Mouse (Mus musculus) liver, embryonic 14.5 days (tissue): ENCODE results near the gene Irf4. TPM values are rescaled to one million over a fixed set of nuclear protein-coding genes. Genes with fewer than 3 reads are reported as not detected.

Experiments
- ATAC-seq: fragments of 200-750 bp; cut with Nextera tagmentation; 2 replicates; pipeline ENCODE4 v1.8.0; 2017; ENCODE audit warnings: moderate number of reproducible peaks, mild to moderate bottlenecking, moderate library complexity; ENCODE audit not compliant: insufficient read depth
- DNase-seq, 3 experiments: peaks; one replicate each; pipeline ENCODE4 v3.0.0-alpha.2; 2012 to 2013; ENCODE audit warnings: low read depth in 3 of 3, low spot score in 3 of 3
- H3K27ac ChIP-seq: fragments of 300-500 bp; sonication (generic); 2 replicates; pipeline ENCODE4 v1.5.1; 2014; ENCODE audit warnings: moderate library complexity, mild to moderate bottlenecking, control low read depth, inconsistent platforms
- H3K27me3 ChIP-seq: fragments of 300-500 bp; sonication (generic); 2 replicates; pipeline ENCODE4 v1.6.1; 2014; ENCODE audit warnings: mild to moderate bottlenecking, low read length, moderate library complexity; ENCODE audit not compliant: control insufficient read depth, insufficient read depth
- H3K36me3 ChIP-seq: fragments of 300-500 bp; sonication (generic); replicated peaks from 2 replicates; pipeline ENCODE4 v1.6.1; 2014; ENCODE audit warnings: low read depth; ENCODE audit not compliant: control insufficient read depth, insufficient read depth
- H3K4me1 ChIP-seq, 2 experiments: fragments of 200-500 bp in 1 of 2; fragments of 300-500 bp in 1 of 2; sonication (generic) in 1 of 2; replicated peaks; 2 replicates each; pipeline ENCODE4 v1.6.1; 2012 to 2014; ENCODE audit warnings: antibody characterized with exemption in 1 of 2, inconsistent platforms in 1 of 2, low read length in 1 of 2; ENCODE audit not compliant: control insufficient read depth in 2 of 2, insufficient read depth in 2 of 2
- H3K4me2 ChIP-seq: fragments of 300-500 bp; sonication (generic); 2 replicates; pipeline ENCODE4 v1.6.1; 2014; ENCODE audit warnings: low read depth, mild to moderate bottlenecking, control low read depth, moderate library complexity
- H3K4me3 ChIP-seq, 2 experiments: fragments of 200-500 bp in 1 of 2; fragments of 300-500 bp in 1 of 2; sonication (generic) in 1 of 2; 2 replicates each; pipeline ENCODE4 v1.5.1; 2012 to 2014; ENCODE audit warnings: low read depth in 2 of 2, low read length in 2 of 2, mild to moderate bottlenecking in 2 of 2, control low read depth in 1 of 2, inconsistent platforms in 1 of 2, moderate library complexity in 1 of 2; ENCODE audit not compliant: insufficient read depth in 1 of 2
- H3K9ac ChIP-seq: fragments of 300-500 bp; sonication (generic); replicated peaks from 2 replicates; pipeline ENCODE4 v1.6.1; 2014; ENCODE audit warnings: mild to moderate bottlenecking, control low read depth, moderate library complexity
- H3K9me3 ChIP-seq: fragments of 300-500 bp; sonication (generic); 2 replicates; pipeline ENCODE4 v1.6.1; 2016; ENCODE audit warnings: low read length, mixed read lengths; ENCODE audit not compliant: control insufficient read depth
- CTCF ChIP-seq: IDR thresholded peaks from 2 replicates; pipeline ENCODE4 v1.5.1; 2016; ENCODE audit warnings: antibody characterized with exemption, low read depth, control low read depth
- EP300 ChIP-seq: IDR thresholded peaks from 2 replicates; pipeline ENCODE4 v1.6.1; 2016; ENCODE audit warnings: antibody characterized with exemption, low read depth
- WGBS: fragments of 180-500 bp; shearing (Covaris S2); extraction: QIAGEN DNeasy Blood & Tissue Kit; methylation state at CpG from one replicate; pipeline ENCODE4 v1.1.7; 2014; ENCODE audit not compliant: insufficient replicate concordance; 5-methylcytosine and 5-hydroxymethylcytosine counted together
- polyA plus RNA-seq, 2 experiments: library from polyadenylated mRNA; depleted of rRNA in 1 of 2; stranded (reverse) in 1 of 2; unstranded in 1 of 2; fragments of >200 nt; fragmentation: Nextera tagmentation in 1 of 2; extraction: Ambion mirVana in 1 of 2; gene quantifications; 2 replicates each; pipeline versions ENCODE4 v1.2.1 to v1.2.3; 2012 to 2014

The Irf4 gene
- polyA plus RNA-seq, 2 experiments: 0.08 to 0.11 TPM

DNA sequence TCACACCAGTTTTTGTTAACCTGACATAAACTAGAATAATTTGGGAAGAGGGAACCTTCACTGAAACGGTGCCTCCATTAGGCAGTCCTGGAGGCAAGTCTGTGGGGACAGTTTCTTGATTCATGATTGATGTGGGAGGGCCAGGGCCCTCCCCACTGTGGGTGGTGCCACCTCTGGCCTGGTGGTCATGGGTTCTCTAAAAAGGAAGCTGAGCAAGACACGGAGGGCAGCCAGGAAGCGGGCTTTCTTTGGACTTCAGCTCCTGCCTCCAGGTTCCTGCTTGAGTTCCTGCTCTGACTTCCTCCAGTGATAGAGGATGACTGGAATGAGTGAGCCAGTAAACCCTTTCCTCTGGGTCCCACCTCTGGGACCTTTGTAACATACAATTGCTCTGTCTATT, 39.4 kb downstream of the Irf4 start:
- TF ChIP-seq CTCF (no peak), EP300 (no peak)
- Histone ChIP-seq H3K27me3 (no peaks in the 10 kb centered on the region), H3K36me3 (no peaks in the 10 kb centered on the region), H3K9ac (no peak overlapping the region), H3K4me3 (no peak overlapping the region), H3K4me2 (no peak overlapping the region), H3K27ac (no peak overlapping the region), H3K4me1 (no peaks in the 10 kb centered on the region), H3K9me3 (no peaks in the 10 kb centered on the region)
- DNase-seq: no peak
- no peak for ATAC-seq
- WGBS: 35% methylated on average over 3 of the region's 3 CpGs

DNA sequence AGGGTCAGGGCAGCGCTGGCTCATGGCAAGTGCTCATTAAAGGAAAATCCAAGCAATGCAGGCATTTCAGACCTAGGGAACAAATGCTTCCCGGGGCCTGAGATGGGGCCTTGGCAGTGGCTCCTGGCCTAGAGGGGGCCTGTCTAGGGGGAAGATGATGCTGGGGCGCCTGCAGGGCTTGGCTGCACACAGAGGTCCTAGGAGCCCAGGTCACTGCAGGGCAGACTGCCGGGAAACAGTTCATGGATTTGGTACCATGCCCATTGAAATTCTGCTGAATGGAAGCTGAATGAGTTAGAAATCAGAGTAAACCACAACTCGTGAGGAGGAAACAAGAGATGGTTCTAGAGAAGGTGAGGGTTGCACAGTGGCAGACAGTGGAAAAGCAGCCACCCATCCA, 41.0 kb downstream of the Irf4 start:
- no peak for DNase-seq
- no peaks in the 10 kb centered on the region for H3K27me3 ChIP-seq
- TF ChIP-seq EP300 (no peak), CTCF (no peak)
- H3K4me2 ChIP-seq: no peak overlapping the region
- H3K4me1 ChIP-seq: no peaks in the 10 kb centered on the region
- H3K27ac ChIP-seq: no peak overlapping the region
- no peaks in the 10 kb centered on the region for H3K36me3 ChIP-seq
- ATAC-seq: no peak
- 61% methylated on average over 5 of the region's 5 CpGs for WGBS
- H3K9ac ChIP-seq: no peak overlapping the region
- no peaks in the 10 kb centered on the region for H3K9me3 ChIP-seq
- H3K4me3 ChIP-seq: no peak overlapping the region

DNA sequence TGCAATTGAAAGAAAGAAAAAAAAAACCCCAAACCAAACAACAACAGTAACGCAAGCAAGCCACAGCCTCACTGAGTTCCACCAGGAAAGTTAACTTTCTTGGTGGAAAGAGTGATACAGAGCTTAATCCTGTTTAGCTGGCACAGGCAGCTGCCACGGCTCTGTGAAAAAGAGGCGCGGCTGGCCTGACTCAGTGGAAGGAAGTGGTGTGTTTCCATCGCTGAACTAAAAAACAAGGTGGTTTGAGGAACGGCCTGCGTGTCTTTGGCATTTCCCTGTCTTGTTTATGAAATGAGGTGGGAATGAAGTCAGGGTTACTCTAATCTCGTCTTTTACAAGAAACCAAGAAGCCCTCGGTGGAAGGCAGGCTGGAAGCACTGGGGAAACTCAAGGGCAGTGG, 43.3 kb downstream of the Irf4 start:
- Histone ChIP-seq H3K4me3 (no peak overlapping the region), H3K27me3 (no peaks in the 10 kb centered on the region), H3K9me3 (no peaks in the 10 kb centered on the region), H3K27ac (no peak overlapping the region), H3K4me2 (no peak overlapping the region), H3K36me3 (no peaks in the 10 kb centered on the region), H3K9ac (no peak overlapping the region), H3K4me1 (no peaks in the 10 kb centered on the region)
- TF ChIP-seq EP300 (no peak), CTCF (no peak)
- 24% methylated on average over 9 of the region's 9 CpGs for WGBS
- DNase-seq (no peak), ATAC-seq (no peak)

DNA sequence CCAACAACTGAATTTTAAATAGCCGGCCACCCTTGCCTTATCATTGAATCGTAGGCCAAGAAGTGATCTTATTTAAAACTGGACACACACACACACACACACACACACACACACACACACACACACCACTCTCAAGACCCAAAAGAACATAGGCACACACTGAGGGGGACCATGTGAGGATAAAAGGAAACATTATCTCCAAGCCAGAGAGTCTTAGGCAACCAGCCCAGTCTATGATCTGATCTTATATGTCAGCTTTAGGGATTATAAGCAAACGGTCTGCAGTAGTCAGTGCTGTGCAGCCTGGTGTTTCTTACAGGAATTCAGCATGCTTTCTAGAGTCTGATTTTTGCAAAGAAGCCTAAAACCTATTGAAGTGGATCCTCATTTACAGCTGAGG, 43.7 kb downstream of the Irf4 start:
- WGBS: 53% methylated on average over 3 of the region's 3 CpGs
- DNase-seq (no peak), ATAC-seq (no peak)
- no peak overlapping the region for H3K4me2 ChIP-seq
- no peaks in the 10 kb centered on the region for H3K27me3 ChIP-seq
- H3K27ac ChIP-seq: no peak overlapping the region
- no peak overlapping the region for H3K9ac ChIP-seq
- H3K4me3 ChIP-seq: no peak overlapping the region
- no peaks in the 10 kb centered on the region for H3K36me3 ChIP-seq
- no peaks in the 10 kb centered on the region for H3K9me3 ChIP-seq
- TF ChIP-seq CTCF (no peak), EP300 (no peak)
- H3K4me1 ChIP-seq: no peaks in the 10 kb centered on the region

DNA sequence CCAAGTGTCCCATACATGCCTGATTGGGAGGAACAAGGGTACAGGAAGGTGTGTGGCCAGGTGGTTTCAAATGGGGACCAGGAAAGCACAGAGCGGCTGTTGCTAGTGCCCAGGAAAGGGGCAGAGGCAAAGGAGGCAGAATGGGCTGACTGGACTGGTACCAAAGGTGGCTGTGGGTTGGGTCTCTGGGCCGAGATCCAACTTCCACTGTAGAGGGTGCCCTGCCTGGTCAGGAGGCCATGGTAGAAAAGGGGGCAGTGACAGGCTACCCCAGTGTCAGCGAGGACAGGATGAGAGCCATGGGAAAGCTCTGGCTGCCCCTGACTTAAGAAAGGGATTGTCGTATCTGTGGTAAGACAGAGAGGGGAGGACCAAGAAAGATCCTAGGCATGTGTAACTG, 44.2 kb downstream of the Irf4 start:
- H3K27ac ChIP-seq: no peak overlapping the region
- H3K9ac ChIP-seq: no peak overlapping the region
- H3K4me3 ChIP-seq: no peak overlapping the region
- no peak overlapping the region for H3K4me2 ChIP-seq
- no peaks in the 10 kb centered on the region for H3K9me3 ChIP-seq
- 65% methylated on average over 4 of the region's 4 CpGs for WGBS
- DNase-seq (no peak), ATAC-seq (no peak)
- H3K4me1 ChIP-seq: no peaks in the 10 kb centered on the region
- no peaks in the 10 kb centered on the region for H3K27me3 ChIP-seq
- no peaks in the 10 kb centered on the region for H3K36me3 ChIP-seq
- no peak for TF ChIP-seq CTCF
- no peak for TF ChIP-seq EP300

DNA sequence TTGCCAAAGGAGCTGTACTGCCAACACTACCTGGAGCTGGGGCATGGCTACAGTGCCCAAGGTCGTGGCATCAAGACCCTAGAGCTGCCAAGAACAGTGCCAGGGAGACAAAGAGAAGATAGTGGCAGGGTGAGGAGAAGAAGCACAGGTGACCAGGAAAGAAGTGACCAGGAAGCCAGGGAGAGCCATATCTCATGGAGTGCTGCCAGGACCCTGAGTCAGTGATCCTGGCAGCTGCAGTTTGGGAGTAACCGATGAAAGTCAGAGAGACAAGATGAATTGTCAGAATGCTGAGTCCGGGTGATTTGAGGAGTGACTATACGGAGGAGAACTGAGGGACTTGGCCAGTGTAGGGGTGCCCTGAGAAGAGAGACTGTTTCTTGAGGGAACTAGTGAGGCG, 44.6 kb downstream of the Irf4 start:
- no peaks in the 10 kb centered on the region for H3K9me3 ChIP-seq
- no peak overlapping the region for H3K4me3 ChIP-seq
- no peaks in the 10 kb centered on the region for H3K27me3 ChIP-seq
- DNase-seq (no peak), ATAC-seq (no peak)
- no peak overlapping the region for H3K4me2 ChIP-seq
- no peak for TF ChIP-seq EP300
- TF ChIP-seq CTCF: no peak
- H3K36me3 ChIP-seq: no peaks in the 10 kb centered on the region
- H3K9ac ChIP-seq: no peak overlapping the region
- no peaks in the 10 kb centered on the region for H3K4me1 ChIP-seq
- 66% methylated on average over 5 of the region's 5 CpGs for WGBS
- H3K27ac ChIP-seq: no peak overlapping the region
